Mouse (Mus musculus) thymus, postnatal 0 days (tissue): ENCODE measurements at regions not wholly inside any gene's neighbourhood (a gene's known extent, or its start where the extent isn't known, plus 50 kb on each side); places are given as distances from the start of the nearest gene placed in this dataset.

Experiments
- DNase-seq: peaks from one replicate; pipeline ENCODE4 v3.0.0-alpha.2; 2015; ENCODE audit warnings: low spot score

DNA sequence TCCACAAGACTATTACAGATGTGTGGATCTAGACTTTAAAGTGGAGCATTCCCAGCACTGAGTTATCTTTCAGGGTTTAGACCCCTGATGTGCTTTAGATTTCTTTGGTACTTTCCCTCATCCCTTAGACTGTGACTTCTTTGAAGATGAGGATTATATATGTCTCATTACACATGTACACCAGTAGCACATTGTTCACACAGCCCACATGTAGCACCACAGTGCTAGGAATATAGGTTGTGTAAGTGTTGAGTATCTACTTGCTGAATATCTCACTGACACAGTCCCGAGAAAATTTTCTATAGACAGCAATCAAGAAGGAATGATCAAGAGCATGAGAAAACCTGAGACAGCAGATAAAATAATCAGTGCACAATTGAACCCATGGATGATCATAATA lies 243.4 kb upstream of the Brinp1 start:
- DNase-seq = no peak

DNA sequence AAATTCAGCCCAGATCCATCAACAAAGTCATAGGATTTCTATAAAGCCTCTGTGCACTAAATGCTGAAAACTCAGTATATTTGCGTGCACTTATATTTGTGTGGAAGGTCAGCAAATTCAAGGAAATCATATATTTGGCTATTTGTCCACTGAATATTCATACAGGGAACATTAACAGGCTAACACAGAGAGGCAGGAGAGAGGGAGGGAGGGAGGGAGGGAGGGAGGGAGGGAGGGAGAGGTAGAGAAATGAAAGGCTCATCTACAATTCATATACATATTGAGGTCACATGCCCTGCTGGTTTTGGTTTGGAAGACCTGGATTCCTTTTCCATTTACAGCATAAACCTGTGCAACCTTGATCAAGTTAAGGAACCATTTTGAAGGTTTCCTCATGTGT lies 241.9 kb upstream of the Brinp1 start:
- no peak for DNase-seq

DNA sequence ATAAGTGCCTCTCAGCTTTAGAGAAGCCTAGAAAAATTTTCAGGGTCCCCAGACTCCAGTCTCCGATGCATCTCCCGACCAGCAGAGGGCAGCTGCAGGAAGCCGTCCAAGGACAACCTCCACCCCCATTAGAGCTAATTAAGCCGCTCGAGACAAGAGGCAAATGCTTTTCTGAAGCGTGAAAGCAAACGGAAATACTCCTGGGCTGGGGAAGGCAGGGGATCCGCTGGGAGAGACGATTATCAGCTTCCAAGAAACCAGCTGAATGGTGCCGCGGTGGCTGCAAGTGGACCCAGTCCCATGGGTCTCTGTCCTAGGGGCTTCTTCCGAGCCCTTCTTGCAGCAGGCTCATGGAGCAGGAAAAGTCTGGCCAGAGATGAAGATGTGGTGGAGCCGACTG lies 241.4 kb upstream of the Brinp1 start:
- DNase-seq = peak; percentile 3
